Mouse (Mus musculus): ENCODE data around the gene Eomes.

Gene Eomes

DNA sequence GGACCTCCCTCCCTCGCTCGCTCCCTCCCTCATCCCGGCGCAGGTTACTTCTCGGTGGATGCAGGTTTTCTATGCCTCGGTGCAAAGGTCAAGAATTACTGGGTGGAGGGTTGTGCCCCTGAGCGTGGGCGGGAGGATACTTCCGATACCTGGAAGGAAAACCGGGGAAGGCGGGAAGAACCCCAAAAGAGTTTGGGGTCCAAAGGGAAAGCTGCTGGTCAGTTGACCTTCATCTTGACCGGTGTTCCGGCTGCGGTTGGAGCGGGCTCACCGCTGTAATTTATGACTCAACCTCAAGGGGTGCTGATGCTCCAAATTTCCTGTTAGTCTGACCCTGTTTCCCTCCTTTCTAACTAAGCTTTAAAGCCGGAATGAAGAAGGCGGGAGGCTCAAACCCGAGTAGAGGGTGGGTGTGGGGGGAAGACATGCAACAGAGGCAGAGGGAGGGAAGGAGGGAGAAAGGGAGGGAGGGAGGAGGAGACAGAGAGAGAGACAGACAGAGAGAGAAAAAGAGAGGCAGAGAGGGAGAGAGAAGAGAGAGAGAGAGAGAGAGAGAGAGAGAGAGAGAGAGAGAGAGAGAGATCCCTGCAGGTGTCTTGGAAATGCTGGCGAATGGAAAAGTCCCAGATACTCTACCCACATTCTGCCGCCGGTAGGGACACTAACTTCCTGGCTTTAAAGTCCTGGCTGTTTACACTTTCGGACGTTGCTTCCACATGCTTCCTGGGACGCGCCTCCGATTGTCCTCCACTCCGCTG is 10.3 kb downstream of the Eomes start:
- no peak for DNase-seq (ENCODE audit: low read depth)

DNA sequence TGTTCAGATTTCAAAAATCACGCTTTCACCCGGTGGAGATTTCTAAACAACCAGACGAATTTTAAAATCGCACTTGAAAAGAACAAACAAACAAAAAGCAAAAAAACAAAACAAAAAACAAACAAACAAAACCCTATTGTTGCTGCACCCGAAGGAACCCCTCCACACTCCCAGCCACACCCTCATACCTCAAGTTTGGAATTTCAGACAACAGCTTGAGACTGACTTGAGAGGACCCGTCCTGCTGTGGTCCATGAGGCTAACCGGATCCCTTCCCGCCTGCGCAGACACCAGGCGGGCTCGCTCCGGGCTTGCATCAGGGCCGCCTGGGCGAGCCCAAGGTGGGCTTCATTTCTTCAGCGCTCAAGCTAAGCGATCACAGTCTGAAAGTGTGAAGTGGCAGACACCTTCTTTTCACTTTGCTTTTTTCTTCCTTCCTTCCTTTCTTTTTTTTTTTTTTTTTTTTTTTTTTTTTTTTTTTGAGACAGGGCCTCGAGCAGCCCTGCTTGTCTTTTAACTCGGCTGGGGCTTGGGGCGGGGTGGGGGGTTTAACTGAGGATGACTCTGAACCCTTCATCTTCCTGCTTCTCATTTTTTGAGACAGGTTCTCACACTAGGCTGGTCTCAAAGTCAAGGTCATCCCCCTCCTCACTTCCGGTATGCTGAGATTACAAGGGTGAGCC is 11.0 kb downstream of the Eomes start:
- no peak for DNase-seq (ENCODE audit: low read depth)

DNA sequence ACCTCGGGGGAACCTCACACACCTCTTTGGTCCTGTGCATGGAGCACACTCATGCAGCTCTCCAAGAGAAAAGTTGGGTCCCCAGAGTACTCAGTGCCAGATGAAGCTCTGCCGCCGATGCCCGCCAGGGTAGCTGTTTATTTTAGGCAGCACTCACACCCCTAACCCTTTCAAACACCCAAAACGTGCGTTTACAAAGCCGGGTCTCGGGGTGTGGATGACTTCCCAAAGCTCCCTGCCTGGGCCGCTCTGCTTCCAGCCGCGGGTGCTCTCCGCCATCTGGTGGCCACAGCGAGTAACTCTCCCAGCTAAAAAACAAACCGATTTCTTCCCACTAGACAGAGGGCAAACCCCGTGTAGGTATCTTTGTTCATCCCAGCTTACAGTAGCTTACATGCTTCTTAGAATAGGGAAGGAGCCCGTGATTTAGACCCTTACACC is 11.6 kb downstream of the Eomes start:
- DNase-seq (ENCODE audit: low read depth): no peak

DNA sequence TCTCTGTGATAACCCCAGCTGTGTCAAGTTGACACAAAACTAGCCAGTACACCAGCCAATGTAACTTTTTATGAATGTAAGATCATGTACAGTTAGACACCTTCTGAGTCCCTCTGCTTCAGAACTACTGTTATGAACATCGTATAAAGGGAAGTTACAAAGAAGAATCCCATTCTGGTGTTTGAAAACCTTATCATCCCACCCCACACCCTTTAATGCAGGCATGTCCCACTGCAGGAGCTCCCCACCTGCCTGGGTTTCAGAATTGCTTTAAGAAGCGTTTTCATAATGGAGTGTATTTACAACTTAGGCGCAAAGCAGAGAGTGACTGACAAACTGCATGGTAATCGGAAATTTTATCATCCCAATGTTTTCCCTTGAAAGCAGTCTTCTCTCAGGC is 13.2 kb downstream of the Eomes start:
- no peak for DNase-seq (ENCODE audit: low read depth)

DNA sequence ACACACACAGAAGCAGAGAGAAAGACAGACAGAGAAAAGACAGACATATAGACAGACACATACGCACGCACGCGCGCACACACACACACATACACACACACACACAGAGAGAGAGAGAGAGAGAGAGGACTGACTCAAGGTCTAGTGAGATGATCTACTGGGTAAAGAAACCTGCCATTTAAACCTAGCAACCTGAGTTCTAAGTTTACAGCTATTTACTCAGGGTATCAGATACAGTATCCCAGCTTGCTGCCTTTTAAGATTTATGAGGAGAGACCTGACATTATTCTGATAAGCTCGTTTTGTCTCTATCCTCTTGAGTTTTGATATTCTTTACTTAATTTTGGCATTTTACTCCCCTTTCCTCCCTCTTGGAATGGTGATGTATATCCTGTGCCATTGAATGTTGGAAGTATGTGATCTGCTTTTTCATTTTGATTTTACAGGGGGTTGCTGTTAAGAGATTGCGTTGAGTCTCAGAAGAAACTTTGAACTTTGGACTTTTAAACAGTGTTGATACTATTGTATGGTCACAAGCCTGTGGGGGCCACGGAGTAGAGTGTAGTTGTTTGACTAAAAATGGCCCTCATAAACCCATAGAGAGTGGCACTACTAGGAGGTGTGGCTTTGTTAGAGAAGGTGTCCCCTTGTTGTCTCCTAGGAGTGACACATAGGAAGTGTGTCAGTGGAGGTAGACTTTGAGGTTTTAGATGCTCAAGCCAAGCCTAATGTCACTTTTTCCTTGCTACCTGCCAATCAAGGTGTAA is 15.1 kb downstream of the Eomes start:
- no peak for DNase-seq (ENCODE audit: low read depth)

DNA sequence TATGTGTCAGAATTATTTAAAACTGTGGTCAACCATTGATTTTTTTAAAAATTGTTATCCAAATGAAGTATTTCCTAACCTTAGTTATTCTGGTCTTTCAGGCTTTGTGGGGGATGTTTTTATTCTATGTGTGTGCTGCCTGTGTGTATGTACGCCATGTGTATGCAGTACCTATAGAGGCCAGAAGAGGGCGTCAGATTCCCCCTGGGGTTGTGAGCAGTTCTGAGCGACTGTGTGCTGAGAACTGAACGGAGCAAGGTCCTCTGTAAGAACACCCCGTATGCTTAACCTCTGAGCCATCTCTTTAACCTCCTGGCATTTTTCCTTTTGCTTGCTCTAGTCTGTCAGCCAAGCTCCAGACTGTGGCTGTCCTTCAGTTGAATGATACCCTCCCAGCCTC is 16.1 kb downstream of the Eomes start:
- DNase-seq (ENCODE audit: low read depth): no peak

DNA sequence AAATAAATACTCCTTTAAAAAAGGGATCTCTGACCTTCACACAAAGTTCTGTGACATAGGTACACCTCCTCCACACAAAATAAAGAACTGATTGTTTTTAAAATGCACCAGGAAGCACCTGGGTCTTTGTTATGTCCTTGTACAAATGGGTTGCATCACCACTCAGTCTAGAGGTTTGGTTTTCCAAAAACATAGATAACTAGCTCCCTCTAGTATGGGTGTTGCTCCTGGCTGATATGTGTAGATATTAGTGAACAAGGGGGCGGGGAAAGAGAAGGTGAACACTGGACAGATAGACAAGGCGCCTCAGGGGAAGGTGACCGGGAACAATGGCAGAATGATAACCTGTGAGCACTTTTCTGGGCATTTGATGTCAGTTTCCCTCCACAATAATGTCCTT is 17.9 kb downstream of the Eomes start:
- DNase-seq (ENCODE audit: low read depth): no peak

DNA sequence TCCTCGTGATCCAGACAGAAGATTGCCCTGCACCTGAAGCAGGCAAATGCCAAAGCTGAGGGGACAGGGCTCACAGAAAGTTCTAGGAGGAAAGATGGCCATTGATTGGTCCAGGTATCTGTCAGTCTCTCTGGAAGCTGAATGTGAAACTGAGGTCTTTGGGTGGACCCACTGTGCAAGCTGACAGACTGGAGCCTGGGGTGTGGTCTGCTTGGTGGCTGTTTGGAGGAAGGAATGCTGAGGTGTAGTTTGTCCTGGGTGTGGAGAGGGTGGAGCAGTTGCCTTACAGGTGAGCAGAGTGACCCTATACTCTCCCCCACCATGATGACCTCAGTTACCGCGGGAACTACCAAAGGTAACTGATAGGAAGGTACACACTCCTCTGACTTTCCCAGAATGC is 18.9 kb downstream of the Eomes start:
- DNase-seq (ENCODE audit: low read depth): no peak

DNA sequence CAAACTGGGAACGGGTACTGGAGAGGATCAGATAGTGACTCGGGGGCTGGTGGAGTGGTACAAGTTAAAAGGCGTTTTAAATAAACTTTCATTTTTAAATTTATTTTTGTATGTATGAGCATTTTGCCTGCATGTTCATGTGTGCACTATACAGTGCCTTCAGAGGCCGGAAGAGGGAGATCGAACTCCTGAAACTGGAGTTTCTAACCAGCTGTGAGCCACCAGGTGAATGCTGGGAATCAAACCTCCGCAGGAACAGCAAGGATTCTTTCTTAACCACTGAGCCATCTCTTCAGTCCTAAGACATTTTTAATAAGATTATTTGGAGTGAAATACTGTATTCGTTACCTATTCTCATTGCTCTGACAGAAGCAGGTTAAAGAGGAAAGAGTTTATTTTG is 20.0 kb downstream of the Eomes start:
- no peak for DNase-seq (ENCODE audit: low read depth)

DNA sequence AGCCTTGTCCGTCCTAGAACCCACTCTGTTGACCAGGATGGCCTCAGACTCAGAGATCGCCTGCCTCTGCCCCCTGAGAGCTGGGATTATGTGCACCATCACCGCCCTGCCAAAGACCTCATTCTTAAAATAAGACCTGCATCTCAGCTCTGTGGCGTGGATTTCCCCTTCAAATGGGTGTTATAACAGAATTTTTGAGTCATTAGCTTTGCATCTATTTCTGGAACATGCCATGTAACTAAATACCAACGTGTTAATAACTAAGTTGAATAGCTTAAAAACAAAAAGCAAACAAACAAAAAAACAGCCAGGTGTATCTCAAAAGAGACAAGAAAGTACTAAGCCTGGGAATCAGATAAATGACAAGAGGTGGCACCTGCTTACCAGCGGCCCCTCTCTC is 23.0 kb downstream of the Eomes start:
- no peak for DNase-seq (ENCODE audit: low read depth)

DNA sequence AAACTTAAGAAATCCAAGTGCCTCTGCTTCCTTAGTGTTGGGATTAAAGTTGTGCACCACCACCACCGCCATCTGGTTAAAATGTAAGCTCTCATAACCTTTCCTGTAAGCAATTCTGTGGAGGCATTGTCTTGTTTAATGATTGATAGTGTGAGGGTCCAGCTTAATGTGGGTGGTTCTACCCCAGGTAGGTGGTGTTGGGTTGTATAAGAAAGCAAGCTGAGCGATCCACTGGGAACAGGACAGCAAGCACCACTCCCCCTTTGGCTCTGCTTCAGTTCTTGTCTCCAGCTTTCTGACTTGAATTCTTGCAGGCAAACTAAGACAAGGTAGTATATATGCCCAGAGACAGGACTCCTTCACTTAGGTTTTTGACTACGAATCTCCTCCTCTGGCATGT is 26.6 kb downstream of the Eomes start:
- DNase-seq (ENCODE audit: low read depth): no peak

DNA sequence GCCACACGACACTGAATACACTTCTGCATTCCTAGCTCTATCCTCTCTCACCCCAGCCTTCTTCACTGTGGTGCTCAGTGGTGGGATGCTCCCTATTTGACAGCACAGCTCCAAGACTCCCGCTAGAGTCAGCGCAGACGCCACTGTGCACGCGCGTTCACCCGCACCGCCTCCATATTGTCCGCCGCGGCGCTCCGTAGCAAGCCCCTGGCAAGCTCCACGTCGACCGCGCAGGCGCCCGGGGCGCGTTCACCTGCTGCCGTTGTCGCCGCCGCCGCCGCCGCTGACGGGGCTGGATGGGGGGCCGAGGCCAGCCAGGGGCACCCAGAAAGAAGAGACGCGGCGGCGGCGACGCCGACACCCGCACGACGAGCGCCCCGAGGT is 28.0 kb downstream of the Eomes start, which contains the start of gene Golga4:
TSS of gene Golga4 (plus strand) at position 248 of the 384 bp plus-strand sequence.
- peak; percentile 43 for DNase-seq (ENCODE audit: low read depth)

DNA sequence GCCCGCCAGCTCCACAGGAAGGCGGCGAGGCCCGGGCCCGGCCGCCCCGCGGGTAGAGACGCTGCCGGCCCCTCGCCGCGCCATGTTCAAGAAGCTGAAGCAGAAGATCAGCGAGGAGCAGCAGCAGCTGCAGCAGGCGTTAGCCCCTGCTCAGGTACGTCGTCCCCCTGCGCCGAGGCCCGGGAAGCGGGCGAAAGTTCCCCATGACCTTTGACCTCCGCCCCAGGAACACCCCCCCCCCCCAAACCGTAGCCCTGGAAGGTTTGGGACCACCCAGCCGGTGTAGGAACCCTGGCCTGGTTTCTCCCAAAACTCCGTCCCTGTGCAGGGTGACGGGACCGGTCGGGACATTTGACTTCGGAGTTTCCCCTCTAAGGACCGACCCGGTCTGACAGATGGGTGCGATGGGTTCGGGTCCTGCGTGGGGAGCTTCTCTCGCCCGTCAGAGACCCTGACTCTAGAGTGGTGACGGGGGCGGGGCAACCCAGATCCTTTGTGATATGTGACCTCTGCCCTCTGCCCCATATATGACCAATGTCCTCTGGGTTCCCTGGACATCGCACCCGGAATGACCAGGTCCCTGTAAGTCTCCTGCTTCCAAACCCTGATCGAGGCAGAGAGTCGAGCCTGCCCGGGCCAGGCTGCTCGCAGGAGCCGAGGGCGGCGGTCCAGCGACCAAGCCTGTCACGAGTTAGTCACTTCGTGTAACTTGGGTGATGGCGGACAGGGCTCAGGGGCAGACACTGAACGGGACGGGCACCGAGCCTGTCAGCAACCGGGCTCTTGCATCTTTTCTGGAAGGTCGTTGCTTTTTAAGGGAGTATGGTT is 28.6 kb downstream of the Eomes start:
- no peak for DNase-seq (ENCODE audit: low read depth)

DNA sequence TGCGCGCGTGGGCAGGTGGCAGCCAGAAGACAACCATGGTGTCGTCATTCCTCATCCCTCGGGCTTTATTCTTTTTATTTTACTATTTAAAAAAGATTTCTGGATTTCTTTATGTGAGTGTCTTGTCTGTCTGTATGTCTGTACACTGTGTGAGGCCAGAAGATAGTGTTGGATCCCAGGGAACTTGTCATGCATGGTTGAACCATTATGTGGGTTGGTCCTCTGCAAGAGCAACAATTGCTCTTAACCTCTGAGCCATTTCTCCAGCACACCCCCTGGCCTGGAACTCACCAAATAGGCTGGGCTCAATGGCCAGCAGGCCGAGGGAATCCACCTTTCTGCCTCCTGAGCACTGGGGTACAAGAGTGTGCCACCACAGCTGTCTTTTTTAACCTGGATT is 29.5 kb downstream of the Eomes start:
- no peak for DNase-seq (ENCODE audit: low read depth)

DNA sequence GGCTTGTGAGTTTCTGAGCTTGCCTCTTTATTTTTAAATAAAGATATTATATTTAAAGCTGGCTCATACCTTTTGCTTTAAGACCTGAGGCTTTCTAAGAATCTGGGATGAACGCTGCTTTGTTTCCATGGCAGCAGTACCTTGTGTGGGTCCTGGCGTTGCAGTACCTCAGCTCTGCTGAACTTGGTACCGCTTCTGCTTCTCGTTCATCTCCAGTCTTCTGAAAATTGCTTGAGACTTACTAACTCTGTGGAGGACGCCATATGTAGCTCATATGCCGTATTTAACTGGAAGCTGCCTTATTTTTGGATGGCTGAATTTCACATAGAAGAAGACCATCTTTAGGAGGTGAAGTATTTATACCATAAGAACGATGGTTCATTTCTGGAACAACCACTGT is 30.6 kb downstream of the Eomes start:
- DNase-seq (ENCODE audit: low read depth): no peak

DNA sequence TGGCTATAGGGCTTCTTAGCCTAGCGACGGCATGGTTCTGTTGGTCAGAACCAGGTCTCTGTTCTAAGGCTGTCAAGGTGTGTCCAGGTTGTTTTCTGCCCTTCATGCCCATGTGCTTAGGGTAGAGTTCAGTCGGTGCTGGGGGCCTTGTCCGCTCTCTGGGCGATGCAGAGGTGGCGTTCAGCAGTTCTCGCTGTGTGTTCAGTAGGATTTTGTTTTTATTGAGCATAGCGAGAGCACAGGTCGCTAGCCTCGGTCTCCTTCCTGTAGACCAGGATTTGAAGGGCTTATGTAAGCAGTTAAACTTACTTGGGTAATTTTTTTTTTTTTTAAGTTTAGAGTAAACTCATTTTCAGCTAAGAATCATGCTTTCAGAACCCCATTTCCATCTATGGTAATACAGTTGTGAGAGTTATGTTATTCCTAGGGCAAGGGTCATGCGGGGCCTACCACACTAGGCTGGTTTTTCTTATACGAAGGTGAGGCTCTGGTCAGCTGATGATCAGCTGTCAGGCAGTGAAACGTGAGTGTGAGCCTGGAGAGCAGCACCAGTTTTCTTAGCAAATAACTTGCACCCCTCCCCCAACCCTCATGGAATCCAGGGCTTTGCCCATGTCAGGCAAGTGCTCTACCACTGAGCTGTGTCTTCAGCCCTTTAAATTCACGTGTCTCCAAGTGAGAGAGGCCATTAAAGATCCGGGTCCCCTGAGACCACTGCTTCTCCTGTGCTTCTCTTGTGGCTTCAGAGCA is 33.1 kb downstream of the Eomes start:
- no peak for DNase-seq (ENCODE audit: low read depth)

DNA sequence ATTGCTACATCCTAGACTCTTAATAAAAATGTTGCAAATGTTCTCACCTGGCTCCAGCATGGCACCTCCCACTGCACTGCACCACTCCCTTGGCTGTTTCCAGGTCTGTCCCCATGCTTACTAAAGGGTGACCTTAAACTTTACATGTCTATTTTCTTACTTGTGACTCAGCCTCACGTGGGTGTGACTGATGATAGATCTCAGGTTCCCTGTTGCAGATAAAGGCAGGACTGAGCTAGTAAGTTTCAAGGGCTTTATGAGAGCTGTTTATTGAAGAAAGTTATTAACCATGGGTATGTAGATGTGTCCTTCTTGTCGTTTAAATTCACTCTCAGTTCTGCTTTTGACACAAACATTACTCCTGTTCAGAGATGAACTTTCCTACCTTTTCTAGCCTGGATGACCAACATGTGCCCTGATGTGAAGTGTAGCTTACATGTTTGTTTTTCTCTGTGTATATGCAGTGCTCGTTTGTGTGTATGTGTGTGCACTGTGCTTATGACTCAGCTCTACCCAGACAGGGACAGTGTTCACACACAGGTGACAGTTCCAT is 34.7 kb downstream of the Eomes start:
- no peak for DNase-seq (ENCODE audit: low read depth)

DNA sequence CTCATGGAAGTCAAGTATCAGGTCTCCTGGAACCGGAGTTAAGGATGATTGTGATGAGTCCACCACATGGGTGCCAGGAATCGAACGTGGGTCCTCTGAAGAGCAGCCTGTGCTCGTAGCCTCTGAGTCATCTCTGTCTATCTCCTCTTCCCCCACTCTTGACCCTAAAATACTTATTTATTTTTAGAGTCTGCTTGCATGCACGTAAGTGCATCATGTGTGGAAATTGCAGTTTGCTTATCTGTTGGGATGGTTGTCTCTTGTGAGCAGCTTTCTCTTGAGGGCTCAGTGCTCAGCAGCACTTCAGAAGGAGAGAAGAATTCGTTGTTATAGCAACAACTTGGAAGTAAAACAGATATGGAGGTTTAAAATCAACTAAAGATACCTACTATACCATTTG is 37.5 kb downstream of the Eomes start:
- no peak for DNase-seq (ENCODE audit: low read depth)

DNA sequence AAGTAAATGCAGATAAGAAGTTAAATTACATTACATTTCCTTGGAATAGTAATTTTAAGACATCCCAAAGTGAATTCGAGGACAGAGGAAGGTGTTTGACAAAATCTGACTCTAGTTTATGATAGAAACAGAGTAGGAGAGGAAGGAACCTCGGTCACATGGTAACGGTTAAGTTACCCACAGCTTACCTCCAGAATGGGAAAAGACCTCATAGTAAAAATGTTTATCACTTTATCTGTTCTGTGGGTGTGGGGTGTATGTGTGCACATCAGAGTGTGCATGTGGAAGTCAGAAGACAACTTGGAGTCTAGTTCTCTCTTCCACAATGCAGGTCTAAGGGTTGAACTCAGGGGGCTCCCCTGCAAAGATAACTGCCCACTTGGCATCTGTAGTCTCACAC is 38.1 kb downstream of the Eomes start:
- DNase-seq (ENCODE audit: low read depth): no peak

DNA sequence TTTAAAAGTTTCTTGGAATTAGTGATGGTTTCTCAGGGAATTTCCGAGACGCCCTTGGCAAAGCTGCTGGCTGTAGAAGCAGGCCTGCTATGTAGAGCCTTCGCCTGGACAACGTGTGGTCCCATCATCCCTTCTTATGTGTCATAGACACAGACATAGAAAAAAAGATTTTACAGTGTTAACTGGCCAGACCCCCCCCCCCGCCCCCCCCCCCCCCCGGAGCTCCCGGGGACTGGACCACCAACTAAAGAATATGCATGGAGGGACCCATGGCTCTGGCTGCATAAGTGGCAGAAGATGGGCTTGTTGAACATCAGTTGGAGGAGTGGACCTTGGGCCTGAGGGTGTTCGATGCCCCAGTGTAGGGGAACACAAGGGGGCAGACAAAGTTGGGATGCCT is 39.6 kb downstream of the Eomes start:
- DNase-seq (ENCODE audit: low read depth): no peak

DNA sequence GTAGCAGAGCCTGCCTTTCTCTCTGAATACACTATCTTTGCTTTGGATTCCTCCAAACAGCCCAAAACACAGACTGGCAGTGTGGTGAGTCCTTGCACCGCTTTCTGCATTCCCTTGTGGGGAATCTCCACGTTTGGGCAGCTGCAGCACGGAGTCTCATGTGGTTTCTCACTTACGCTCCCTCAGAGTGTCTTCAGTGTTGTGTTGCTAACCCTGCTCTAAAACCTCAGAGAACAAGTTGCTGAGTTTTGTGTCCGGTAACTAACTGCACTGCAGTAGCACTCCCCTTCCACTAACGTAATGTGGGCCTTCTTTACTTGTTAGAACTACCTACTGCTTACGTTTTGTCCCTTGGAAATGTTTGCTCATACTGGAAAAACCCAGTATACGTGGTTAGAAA is 41.1 kb downstream of the Eomes start:
- no peak for DNase-seq (ENCODE audit: low read depth)

Data from fibroblast of lung, adult 2 months (primary cell).